Mouse (Mus musculus) ES-E14 (cell line): ENCODE measurements around the gene Ppm1l. TPM values are rescaled to one million over a fixed set of nuclear protein-coding genes. Genes with fewer than 3 reads are reported as not detected.
A peak's percentile ranks its signal among the peaks of the same experiment; 100 is the strongest.

Experiments
- DNase-seq: peaks from one replicate; pipeline ENCODE4 v3.0.0-alpha.2; 2013; ENCODE audit warnings: low read depth, low spot score
- H3K27ac ChIP-seq: 2 replicates; pipeline ENCODE4 v1.5.1; 2012; ENCODE audit warnings: low read depth, mild to moderate bottlenecking, low read length, moderate library complexity, mixed read lengths; ENCODE audit not compliant: poor library complexity, insufficient read depth, severe bottlenecking
- H3K36me3 ChIP-seq: 2 replicates; pipeline ENCODE4 v1.6.1; 2012; ENCODE audit warnings: mild to moderate bottlenecking, low read length, moderate library complexity, mixed read lengths; ENCODE audit not compliant: control insufficient read depth, poor library complexity, insufficient read depth, severe bottlenecking
- H3K4me1 ChIP-seq, 2 experiments: fragments of 150-350 bp in 1 of 2; sonication (generic) in 1 of 2; 2 replicates each; pipeline ENCODE4 v1.6.1; 2012; ENCODE audit warnings: low read length in 2 of 2, mild to moderate bottlenecking in 1 of 2, mixed read lengths in 1 of 2; ENCODE audit not compliant: control insufficient read depth in 2 of 2, insufficient read depth in 2 of 2, poor library complexity in 1 of 2
- H3K4me3 ChIP-seq, 2 experiments: fragments of 150-350 bp in 1 of 2; sonication (generic) in 1 of 2; 2 replicates each; pipeline ENCODE4 v1.5.1; 2012; ENCODE audit warnings: low read length in 2 of 2, low read depth in 1 of 2, mild to moderate bottlenecking in 1 of 2, mixed read lengths in 1 of 2; ENCODE audit not compliant: insufficient read depth in 1 of 2, poor library complexity in 1 of 2, severe bottlenecking in 1 of 2
- H3K9ac ChIP-seq: 2 replicates; pipeline ENCODE4 v1.6.1; 2012; ENCODE audit warnings: low read depth, mild to moderate bottlenecking, low read length, mixed read lengths; ENCODE audit not compliant: poor library complexity, insufficient read depth, severe bottlenecking
- H3K9me3 ChIP-seq: fragments of 150-350 bp; sonication (generic); 2 replicates; pipeline ENCODE4 v1.6.1; 2012; ENCODE audit warnings: low read depth, mild to moderate bottlenecking, low read length; ENCODE audit not compliant: control insufficient read depth, insufficient read depth
- CHD2 ChIP-seq: IDR thresholded peaks from 2 replicates; pipeline ENCODE4 v1.6.1; 2014; ENCODE audit warnings: mild to moderate bottlenecking, low read depth, low read length, inconsistent platforms
- HCFC1 ChIP-seq: IDR thresholded peaks from 2 replicates; pipeline ENCODE4 v1.6.1; 2012; ENCODE audit warnings: low read length, inconsistent platforms, borderline replicate concordance; ENCODE audit not compliant: insufficient read depth
- MAFK ChIP-seq: IDR thresholded peaks from 2 replicates; pipeline ENCODE4 v1.6.1; 2014; ENCODE audit warnings: mild to moderate bottlenecking, low read depth, low read length, inconsistent platforms; ENCODE audit not compliant: insufficient read depth
- ZC3H11A ChIP-seq: IDR thresholded peaks from 2 replicates; pipeline ENCODE4 v1.6.1; 2012; ENCODE audit warnings: low read depth, mild to moderate bottlenecking, inconsistent platforms, low read length, borderline replicate concordance
- ZNF384 ChIP-seq: IDR thresholded peaks from 2 replicates; pipeline ENCODE4 v1.6.1; 2012; ENCODE audit warnings: low read depth, low read length, inconsistent platforms
- in situ Hi-C, 2 experiments: fragments of 600-800 bp; cut with MboI; formaldehyde crosslinking; loops; one replicate each; pipeline ENCODE4 v1.15.1; 2025; ENCODE audit warnings: low sequenced_read_pairs in 2 of 2, inconsistent platforms in 1 of 2; ENCODE audit not compliant: unreplicated experiment in 2 of 2
- total RNA-seq: library from RNA; depleted of rRNA; stranded (reverse); fragments of 300-350 nt; gene quantifications from 2 replicates; pipeline ENCODE4 v1.2.3, GENCODE M21; 2012

The Ppm1l gene
- total RNA-seq, 1 experiment: 5.6 TPM

DNA sequence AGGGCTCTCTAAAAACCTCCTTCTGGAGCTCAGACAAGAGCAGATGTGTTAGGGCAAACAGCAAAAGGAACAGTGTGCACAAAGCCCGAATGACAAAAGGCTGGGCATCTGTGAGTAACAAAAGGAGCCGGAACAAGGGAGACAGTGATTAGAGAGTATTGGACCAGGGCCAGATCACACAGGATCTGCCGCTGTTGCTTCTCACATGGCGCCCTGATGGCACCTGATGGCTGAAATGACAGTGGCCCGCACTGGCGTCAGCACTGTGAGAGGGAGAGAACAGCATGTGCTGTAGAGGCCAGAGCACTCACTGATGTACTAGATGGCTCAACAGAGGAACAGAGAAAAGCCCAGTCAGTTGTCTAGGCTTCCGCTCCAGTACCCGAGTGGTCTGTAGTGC lies 226.3 kb downstream of the Ppm1l start:
- Histone ChIP-seq H3K4me1 (no peaks in the 10 kb centered on the region; a peak in 1 of 4 replicates), H3K4me3 (no peak overlapping the region), H3K36me3 (no peaks in the 10 kb centered on the region), H3K27ac (no peak overlapping the region), H3K9ac (no peak overlapping the region), H3K9me3 (no peaks in the 10 kb centered on the region)
- in situ Hi-C loops: no loop called here
- DNase-seq: peak; percentile 7
- TF ChIP-seq MAFK (no peak), ZNF384 (no peak), HCFC1 (no peak), CHD2 (no peak), ZC3H11A (no peak)

DNA sequence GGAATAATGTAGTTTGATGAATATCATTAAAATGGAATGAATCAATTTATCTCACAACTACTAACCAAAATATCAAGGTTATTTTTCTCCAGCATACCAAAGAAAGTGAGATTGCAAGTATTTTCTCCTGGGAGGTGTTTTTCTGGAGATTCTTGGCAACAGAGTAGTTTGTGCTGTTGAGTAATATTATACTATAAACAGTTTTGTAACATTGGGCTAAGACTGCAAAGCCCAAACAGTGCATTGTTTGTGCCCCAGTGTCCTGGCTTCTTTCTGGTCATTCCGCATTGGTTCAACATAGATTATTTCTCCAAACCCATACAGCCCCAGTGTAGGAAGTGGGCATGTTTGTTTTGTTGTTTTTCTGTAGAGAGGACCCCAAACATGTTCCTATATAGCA lies 227.1 kb downstream of the Ppm1l start:
- TF ChIP-seq CHD2: no peak
- no peak for TF ChIP-seq ZNF384
- TF ChIP-seq MAFK: no peak
- no peak for TF ChIP-seq ZC3H11A
- TF ChIP-seq HCFC1: no peak
- no peak overlapping the region for H3K4me3 ChIP-seq
- no peak overlapping the region for H3K27ac ChIP-seq
- DNase-seq: no peak
- no peaks in the 10 kb centered on the region for H3K9me3 ChIP-seq
- in situ Hi-C loops: no loop called here
- no peaks in the 10 kb centered on the region for H3K36me3 ChIP-seq
- no peaks in the 10 kb centered on the region; a peak in 1 of 4 replicates for H3K4me1 ChIP-seq
- H3K9ac ChIP-seq: no peak overlapping the region

DNA sequence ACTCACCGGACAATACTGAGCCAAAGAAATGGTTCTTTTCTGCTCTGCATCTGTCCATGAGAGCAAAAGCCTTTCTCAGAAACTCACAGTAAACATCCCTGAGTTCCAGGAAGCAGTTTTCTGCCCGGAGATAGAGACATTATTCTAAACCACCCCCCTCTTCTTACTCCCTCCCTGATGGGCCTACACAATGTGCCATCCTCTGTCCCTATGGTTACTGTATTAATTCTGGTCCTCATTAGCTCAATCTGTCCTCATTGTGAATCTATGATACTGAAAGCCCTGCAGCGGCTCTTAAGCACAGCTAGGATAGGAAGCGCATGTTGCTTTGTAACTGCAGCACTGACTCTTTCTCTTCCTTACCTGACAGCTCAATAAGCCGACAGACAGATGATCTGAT lies 228.4 kb downstream of the Ppm1l start:
- Histone ChIP-seq H3K27ac (no peak overlapping the region), H3K9me3 (no peaks in the 10 kb centered on the region), H3K4me3 (no peak overlapping the region), H3K9ac (no peak overlapping the region), H3K4me1 (no peaks in the 10 kb centered on the region; a peak in 1 of 4 replicates), H3K36me3 (no peaks in the 10 kb centered on the region)
- in situ Hi-C loops: no loop called here
- TF ChIP-seq MAFK: no peak
- TF ChIP-seq ZNF384: no peak
- no peak for TF ChIP-seq HCFC1
- TF ChIP-seq ZC3H11A: no peak
- TF ChIP-seq CHD2: no peak
- no peak for DNase-seq

- Histone ChIP-seq H3K4me3 (no peak overlapping the region), H3K27ac (no peak overlapping the region), H3K36me3 (no peaks in the 10 kb centered on the region), H3K9ac (no peak overlapping the region), H3K4me1 (no peaks in the 10 kb centered on the region), H3K9me3 (no peaks in the 10 kb centered on the region)
- in situ Hi-C loops: no loop called here
- no peak for TF ChIP-seq HCFC1
- no peak for TF ChIP-seq MAFK
- TF ChIP-seq CHD2: no peak
- no peak for TF ChIP-seq ZC3H11A
- no peak for TF ChIP-seq ZNF384
- no peak for DNase-seq
Observed at GRCm38 (mm10) chr3:69548704-69549455, 232.2 kb downstream of the Ppm1l start.

DNA sequence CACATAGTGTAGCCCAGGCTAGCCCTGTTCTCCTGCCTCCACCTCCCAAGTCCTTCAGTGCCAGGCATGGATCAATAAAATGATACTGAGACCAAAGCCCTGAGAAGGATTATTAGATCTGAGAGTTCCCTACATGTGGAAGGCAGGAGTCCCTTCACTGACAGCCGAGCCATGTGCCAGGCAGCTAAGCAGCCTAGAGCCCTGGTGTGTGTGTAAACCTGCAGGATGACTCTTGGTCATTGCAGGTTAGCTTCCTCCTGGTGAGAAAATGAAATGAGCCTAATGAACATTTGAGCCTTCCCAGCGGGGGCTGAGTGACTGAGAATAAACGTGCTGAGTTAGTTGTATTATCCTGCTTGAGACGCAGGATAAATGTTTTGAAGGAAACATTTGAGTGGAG lies 232.9 kb downstream of the Ppm1l start:
- Histone ChIP-seq H3K4me1 (no peaks in the 10 kb centered on the region), H3K36me3 (no peaks in the 10 kb centered on the region), H3K9me3 (no peaks in the 10 kb centered on the region), H3K9ac (no peak overlapping the region), H3K27ac (no peak overlapping the region), H3K4me3 (no peak overlapping the region)
- TF ChIP-seq ZNF384 (no peak), MAFK (no peak), ZC3H11A (no peak), HCFC1 (no peak), CHD2 (no peak)
- in situ Hi-C loops: no loop called here
- no peak for DNase-seq
